Mouse (Mus musculus) heart, postnatal 0 days (tissue): ENCODE results near the gene Trim69.

Experiments
- CTCF ChIP-seq: IDR thresholded peaks from 2 replicates; pipeline ENCODE4 v1.5.1; 2016; ENCODE audit warnings: antibody characterized with exemption, control low read depth, low read depth
- EP300 ChIP-seq: IDR thresholded peaks from 2 replicates; pipeline ENCODE4 v1.6.1; 2016; ENCODE audit warnings: antibody characterized with exemption, low read depth

DNA sequence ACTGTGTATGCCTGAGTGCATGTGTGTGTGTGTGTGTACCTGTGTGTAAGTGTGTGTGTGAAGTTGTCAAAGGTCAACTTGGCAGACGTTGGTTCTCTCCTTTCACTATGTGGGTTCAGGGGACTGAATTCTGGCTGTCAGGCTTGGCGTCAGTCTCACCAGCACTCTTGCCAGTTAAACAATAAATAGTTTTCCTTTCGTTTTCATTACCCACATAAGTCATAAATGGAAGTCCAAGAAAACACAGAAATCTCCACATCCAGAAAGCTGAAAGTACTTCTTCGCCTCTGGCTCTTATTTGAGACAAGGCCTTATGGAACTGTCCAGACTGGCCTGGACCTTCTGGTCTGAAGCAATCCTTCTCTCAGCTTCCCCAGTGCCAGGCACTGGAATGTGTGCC, 14.7 kb upstream of the Trim69 start:
- TF ChIP-seq CTCF (no peak), EP300 (no peak)
